30 mouse cellular contexts compared by ENCODE assay signal in the genomic region with DNA sequence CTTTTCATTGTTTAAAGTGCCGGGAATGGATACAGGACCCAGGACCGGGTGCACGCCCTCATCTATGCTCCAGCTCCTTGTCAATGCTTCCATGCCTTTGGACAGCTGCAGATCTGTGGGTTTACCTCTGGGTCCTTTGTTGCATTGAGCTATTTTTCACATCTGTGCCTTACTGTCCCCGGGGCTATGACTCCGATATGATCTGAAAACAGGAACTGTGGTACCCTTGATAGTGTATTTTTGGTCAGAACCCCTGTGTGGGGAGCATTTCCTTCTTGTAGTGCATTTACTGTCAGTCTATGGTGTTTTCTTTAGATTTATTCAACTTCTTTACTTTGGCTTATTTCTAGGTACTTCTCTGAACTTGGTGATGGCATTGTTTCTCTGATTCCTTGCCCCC.
DNase-seq lines count a peak whose midpoint lies in the region; ATAC-seq and TF ChIP-seq lines count a peak whose summit lies in the region.
"Had no signal": no experiment of that assay in that cellular context is flagged by ENCODE, and none has a peak within 500 bp of the region (broad histone marks: within the 10 kb centered on the region; RNA-seq: fewer than 3 reads in every experiment).

No protein-coding gene starts in this region.

- no peaks in the 10 kb centered on the region for H3K9me3 ChIP-seq in megakaryocyte, embryonic 14.5 days
- H3K9me3 ChIP-seq in heart, embryonic 10.5 days, result no peaks in the 10 kb centered on the region
- H3K9me3 ChIP-seq: embryonic facial prominence, embryonic 10.5 days; embryonic facial prominence, embryonic 13.5 days; forebrain, embryonic 12.5 days; G1E; heart, embryonic 12.5 days; heart, embryonic 15.5 days had no signal

- H3K4me1 ChIP-seq in megakaryocyte, embryonic 14.5 days, result peaks cover 40% of the 10 kb centered on the region
- no peaks in the 10 kb centered on the region for H3K4me1 ChIP-seq in kidney, adult 2 months (ENCODE audit: control insufficient read depth, insufficient read depth, low read length)
- no peaks in the 10 kb centered on the region for H3K4me1 ChIP-seq in heart, embryonic 10.5 days
- H3K4me1 ChIP-seq: embryonic facial prominence, embryonic 10.5 days; embryonic facial prominence, embryonic 13.5 days; forebrain, embryonic 12.5 days; heart, embryonic 12.5 days; heart, embryonic 15.5 days had no signal

- TF ChIP-seq CTCF in kidney, adult 2 months (conservative IDR thresholded peaks at IDR 0.05; ENCODE audit: insufficient read depth, insufficient read length, low read depth, low read length), result no peak

- TF ChIP-seq POLR2A in kidney, adult 2 months (IDR thresholded peaks at IDR 0.05; ENCODE audit: low read depth, low read length), result no peak

- no peaks in the 10 kb centered on the region for H3K27me3 ChIP-seq in megakaryocyte, embryonic 14.5 days (replicated peaks)
- H3K27me3 ChIP-seq in kidney, adult 2 months (replicated peaks; ENCODE audit: control insufficient read depth, insufficient read depth, low read length), result no peaks in the 10 kb centered on the region
- no peaks in the 10 kb centered on the region for H3K27me3 ChIP-seq in heart, embryonic 10.5 days (ENCODE audit: insufficient read depth, poor library complexity, severe bottlenecking)
- H3K27me3 ChIP-seq: CH12.LX; embryonic facial prominence, embryonic 13.5 days; forebrain, embryonic 12.5 days; heart, embryonic 12.5 days; heart, embryonic 15.5 days; Patski had no signal

- peak overlapping the region; percentile 1 for H3K4me3 ChIP-seq in megakaryocyte, embryonic 14.5 days (replicated peaks)
- no peak overlapping the region for H3K4me3 ChIP-seq in kidney, adult 2 months (ENCODE audit: insufficient read depth, low read depth, low read length)
- no peak overlapping the region for H3K4me3 ChIP-seq in heart, embryonic 10.5 days
- H3K4me3 ChIP-seq: embryonic facial prominence, embryonic 10.5 days; embryonic facial prominence, embryonic 13.5 days; erythroblast, embryonic 14.5 days; forebrain, embryonic 12.5 days; heart, adult 2 months; heart, embryonic 12.5 days; heart, embryonic 15.5 days had no signal

- no peak for ATAC-seq in megakaryocyte, adult 5-6 weeks (ENCODE audit: poor library complexity, severe bottlenecking)
- peak; percentile 58 for ATAC-seq in megakaryocyte progenitor cell, adult 5-6 weeks (replicated peaks; ENCODE audit: poor library complexity)
- ATAC-seq: intestine, embryonic 16.5 days; Patski had no signal

- 73% methylated on average over 5 of the region's 5 CpGs for WGBS in kidney, adult 2 months
- WGBS in heart, embryonic 10.5 days, result 78% methylated on average over 5 of the region's 5 CpGs

- DNase-seq in 416B (ENCODE audit: low read depth) (peak; percentile 14), A20 (ENCODE audit: low read depth, low spot score) (peak; percentile 15)
- no peak for DNase-seq in kidney, adult 2 months
- DNase-seq in heart, embryonic 10.5 days (ENCODE audit: low spot score), result no peak
- DNase-seq in cerebellum, adult 11 months, result no peak
- DNase-seq: adrenal gland, postnatal 10 days; adrenal gland, postnatal 36 days; B cell, adult 2 months; cerebellum, adult 2 months; cerebellum, adult 9-11 months; cerebellum, postnatal 25 days; embryo, embryonic 11 days; gastrocnemius, postnatal 25 days; heart, adult 2 months; heart, postnatal 10 days; heart, postnatal 36 days had no signal

- H3K27ac ChIP-seq in kidney, adult 2 months (ENCODE audit: insufficient read depth, low read depth, low read length), result no peak overlapping the region
- H3K27ac ChIP-seq in heart, embryonic 10.5 days, result no peak overlapping the region
- H3K27ac ChIP-seq: embryonic facial prominence, embryonic 10.5 days; embryonic facial prominence, embryonic 13.5 days; forebrain, embryonic 12.5 days; heart, adult 2 months; heart, embryonic 15.5 days; hindbrain, embryonic 14.5 days had no signal

- H3K36me3 ChIP-seq in megakaryocyte, embryonic 14.5 days (replicated peaks; ENCODE audit: low read length), result no peaks in the 10 kb centered on the region
- no peaks in the 10 kb centered on the region for H3K36me3 ChIP-seq in kidney, adult 2 months (ENCODE audit: control insufficient read depth, insufficient read depth, low read length)
- no peaks in the 10 kb centered on the region for H3K36me3 ChIP-seq in heart, embryonic 10.5 days
- H3K36me3 ChIP-seq: embryonic facial prominence, embryonic 10.5 days; embryonic facial prominence, embryonic 13.5 days; forebrain, embryonic 12.5 days; G1E; heart, embryonic 12.5 days; heart, embryonic 15.5 days had no signal

Comparison
In these comparisons a context has a peak if more than half of its experiments do, and no peak if none do; other contexts are left out.
1. DNase-seq: peak in 416B (single experiment) and A20 (single experiment); none in kidney, adult 2 months (single experiment), heart, embryonic 10.5 days (single experiment) and cerebellum, adult 11 months (single experiment).